Mouse (Mus musculus) heart, postnatal 0 days (tissue): ENCODE measurements at regions not wholly inside any gene's neighbourhood (a gene's known extent, or its start where the extent isn't known, plus 50 kb on each side); places are given as distances from the start of the nearest gene placed in this dataset.

Source experiments
- ATAC-seq: fragments of 200-750 bp; cut with Nextera tagmentation; 2 replicates; pipeline ENCODE4 v1.8.0; 2017; ENCODE audit warnings: low read depth, moderate number of reproducible peaks, moderate library complexity; ENCODE audit not compliant: insufficient read depth
- DNase-seq: peaks from one replicate; pipeline ENCODE4 v3.0.0-alpha.2; 2016; ENCODE audit warnings: low spot score
- H3K27ac ChIP-seq: fragments of 300-500 bp; sonication (generic); 2 replicates; pipeline ENCODE4 v1.5.1; 2014; ENCODE audit warnings: low read depth, mild to moderate bottlenecking
- H3K27me3 ChIP-seq: fragments of 300-500 bp; sonication (generic); 2 replicates; pipeline ENCODE4 v1.6.1; 2014; ENCODE audit warnings: low read length, mixed read lengths; ENCODE audit not compliant: control insufficient read depth, insufficient read depth
- H3K36me3 ChIP-seq: fragments of 300-500 bp; sonication (generic); replicated peaks from 2 replicates; pipeline ENCODE4 v1.6.1; 2014; ENCODE audit warnings: low read length, mixed read lengths; ENCODE audit not compliant: control insufficient read depth, insufficient read depth
- H3K4me1 ChIP-seq: fragments of 300-500 bp; sonication (generic); 2 replicates; pipeline ENCODE4 v1.6.1; 2014; ENCODE audit warnings: antibody characterized with exemption; ENCODE audit not compliant: control insufficient read depth, insufficient read depth
- H3K4me2 ChIP-seq: fragments of 300-500 bp; sonication (generic); 2 replicates; pipeline ENCODE4 v1.6.1; 2014; ENCODE audit warnings: low read depth, mild to moderate bottlenecking, low read length, moderate library complexity
- H3K4me3 ChIP-seq: fragments of 300-500 bp; sonication (generic); 2 replicates; pipeline ENCODE4 v1.5.1; 2014; ENCODE audit warnings: low read depth, low read length
- H3K9ac ChIP-seq: fragments of 300-500 bp; sonication (generic); replicated peaks from 2 replicates; pipeline ENCODE4 v1.6.1; 2014; ENCODE audit warnings: low read depth, low read length, mixed read lengths
- H3K9me3 ChIP-seq: fragments of 300-500 bp; sonication (generic); replicated peaks from 2 replicates; pipeline ENCODE4 v1.6.1; 2016; ENCODE audit warnings: low read length; ENCODE audit not compliant: control insufficient read depth
- CTCF ChIP-seq: IDR thresholded peaks from 2 replicates; pipeline ENCODE4 v1.5.1; 2016; ENCODE audit warnings: antibody characterized with exemption, control low read depth, low read depth
- EP300 ChIP-seq: IDR thresholded peaks from 2 replicates; pipeline ENCODE4 v1.6.1; 2016; ENCODE audit warnings: antibody characterized with exemption, low read depth
- WGBS: fragments of 180-500 bp; shearing (Covaris S2); extraction: QIAGEN DNeasy Blood & Tissue Kit; methylation state at CpG from one replicate; pipeline ENCODE4 v1.1.7; 2014; 5-methylcytosine and 5-hydroxymethylcytosine counted together

- ATAC-seq (no peak), DNase-seq (no peak)
- 44% methylated on average over 2 of the region's 2 CpGs for WGBS
- Histone ChIP-seq H3K9me3 (no peaks in the 10 kb centered on the region), H3K4me3 (no peak overlapping the region), H3K27me3 (no peaks in the 10 kb centered on the region), H3K9ac (no peak overlapping the region), H3K27ac (no peak overlapping the region), H3K4me1 (no peaks in the 10 kb centered on the region), H3K36me3 (no peaks in the 10 kb centered on the region), H3K4me2 (no peak overlapping the region)
- TF ChIP-seq EP300 (no peak), CTCF (no peak)
Measured at GRCm38 (mm10) chr14:102302826-102303225, 573.1 kb downstream of the Lmo7 start.

DNA sequence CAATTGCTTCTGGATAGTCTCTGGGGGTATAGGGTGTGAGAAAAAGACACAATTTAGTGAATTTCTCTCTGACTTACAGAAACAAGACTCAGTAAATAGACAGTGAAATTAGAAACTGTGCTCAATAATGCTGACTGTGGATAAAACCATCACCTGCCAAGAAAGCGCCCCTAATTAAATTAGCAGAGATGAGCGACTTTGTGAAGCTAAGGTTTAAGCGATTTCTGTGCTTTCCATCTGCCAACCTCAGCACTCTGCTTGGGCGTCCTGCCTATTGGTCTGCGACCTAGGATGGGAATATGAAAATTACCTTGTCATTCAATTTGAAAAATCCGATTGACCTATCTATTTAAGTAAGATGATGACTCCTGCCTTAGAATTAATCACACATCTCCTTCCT lies 570.5 kb downstream of the Lmo7 start:
- WGBS: 83% methylated on average over 6 of the region's 6 CpGs
- ATAC-seq (no peak), DNase-seq (no peak)
- Histone ChIP-seq H3K27me3 (no peaks in the 10 kb centered on the region), H3K9ac (no peak overlapping the region), H3K27ac (no peak overlapping the region), H3K9me3 (no peaks in the 10 kb centered on the region), H3K4me2 (no peak overlapping the region), H3K4me1 (no peaks in the 10 kb centered on the region), H3K36me3 (no peaks in the 10 kb centered on the region), H3K4me3 (no peak overlapping the region)
- TF ChIP-seq EP300: no peak

GRCm38 (mm10) chr14:102291361-102291760 lies 561.6 kb downstream of the Lmo7 start:
- no peaks in the 10 kb centered on the region for H3K27me3 ChIP-seq
- no peak overlapping the region for H3K9ac ChIP-seq
- no peak for DNase-seq
- ATAC-seq: no peak
- no peak overlapping the region for H3K27ac ChIP-seq
- H3K4me3 ChIP-seq: no peak overlapping the region
- TF ChIP-seq CTCF: no peak
- no peaks in the 10 kb centered on the region for H3K36me3 ChIP-seq
- H3K4me1 ChIP-seq: no peaks in the 10 kb centered on the region
- no peak overlapping the region for H3K4me2 ChIP-seq
- WGBS: 84% methylated on average over 1 of the region's 1 CpGs
- H3K9me3 ChIP-seq: no peaks in the 10 kb centered on the region

- 62% methylated on average over 5 of the region's 5 CpGs for WGBS
Measured at GRCm38 (mm10) chr14:102250076-102250475, 520.3 kb downstream of the Lmo7 start.

DNA sequence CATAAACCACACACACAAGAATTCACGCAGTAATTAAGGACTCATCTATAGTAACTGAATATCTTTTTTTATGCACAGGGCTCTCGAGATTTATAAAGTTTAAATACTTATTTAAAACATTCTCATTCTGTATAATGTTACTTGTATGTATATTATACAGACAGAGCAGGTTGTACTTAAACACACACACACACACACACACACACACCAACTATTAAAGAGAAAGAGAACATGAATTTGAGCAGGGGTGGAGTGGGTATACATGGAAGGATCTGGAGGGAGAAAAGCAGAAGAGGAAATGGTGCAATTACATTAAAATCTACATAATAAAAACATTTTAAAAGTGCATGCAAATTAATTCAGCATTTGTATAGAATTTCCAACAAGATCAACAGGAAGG lies 518.8 kb downstream of the Lmo7 start:
- Histone ChIP-seq H3K4me2 (no peak overlapping the region), H3K27me3 (no peaks in the 10 kb centered on the region), H3K27ac (no peak overlapping the region), H3K4me3 (no peak overlapping the region), H3K4me1 (0 out of 2 replicates have a peak, but pooled peaks cover 5% of the 10 kb centered on the region), H3K9ac (no peak overlapping the region), H3K36me3 (no peaks in the 10 kb centered on the region), H3K9me3 (0 out of 2 replicates have a peak, but pooled peaks cover 7% of the 10 kb centered on the region)
- TF ChIP-seq EP300 (no peak), CTCF (no peak)
- WGBS: 82% methylated on average over 2 of the region's 2 CpGs
- ATAC-seq: no peak
- DNase-seq: no peak

More at GRCm38 (mm10) chr14:102250076-102250475, 520.3 kb downstream of the Lmo7 start:
- Histone ChIP-seq H3K4me2 (no peak overlapping the region), H3K4me3 (no peak overlapping the region), H3K9me3 (0 out of 2 replicates have a peak, but pooled peaks cover 7% of the 10 kb centered on the region), H3K27me3 (no peaks in the 10 kb centered on the region), H3K4me1 (0 out of 2 replicates have a peak, but pooled peaks cover 5% of the 10 kb centered on the region), H3K36me3 (no peaks in the 10 kb centered on the region), H3K27ac (no peak overlapping the region), H3K9ac (no peak overlapping the region)
- ATAC-seq (no peak), DNase-seq (no peak)
- no peak for TF ChIP-seq EP300
- TF ChIP-seq CTCF: no peak

DNA sequence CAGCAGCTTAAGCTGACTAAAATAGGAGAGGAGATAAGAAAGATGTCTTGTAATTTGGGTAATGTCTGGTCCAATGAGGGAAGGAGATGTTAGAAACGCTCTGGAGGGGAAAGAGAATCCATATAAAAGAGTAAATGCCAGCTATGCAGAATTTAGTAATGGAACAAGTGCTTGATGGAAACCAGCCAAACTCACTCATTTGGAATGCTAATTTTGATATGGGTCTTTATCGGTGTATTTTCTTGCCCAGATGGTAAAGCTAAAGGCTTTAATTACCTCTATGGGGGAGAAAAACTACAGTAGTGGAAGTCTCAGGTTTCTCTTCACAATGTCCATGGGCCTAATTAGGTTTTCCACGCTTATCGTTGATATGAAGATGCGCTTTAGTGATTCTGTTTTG lies 518.3 kb downstream of the Lmo7 start:
- H3K4me2 ChIP-seq: no peak overlapping the region
- H3K27me3 ChIP-seq: no peaks in the 10 kb centered on the region
- 69% methylated on average over 5 of the region's 5 CpGs for WGBS
- H3K4me3 ChIP-seq: no peak overlapping the region
- no peak overlapping the region for H3K9ac ChIP-seq
- no peak overlapping the region for H3K27ac ChIP-seq
- ATAC-seq: no peak
- 0 out of 2 replicates have a peak, but pooled peaks cover 7% of the 10 kb centered on the region for H3K9me3 ChIP-seq
- no peaks in the 10 kb centered on the region for H3K36me3 ChIP-seq
- DNase-seq: no peak
- H3K4me1 ChIP-seq: 0 out of 2 replicates have a peak, but pooled peaks cover 5% of the 10 kb centered on the region
- TF ChIP-seq EP300: no peak
- TF ChIP-seq CTCF: no peak
